Mouse (Mus musculus) ES-E14 (cell line): ENCODE data around the gene Ahsg.

Experiments
- HCFC1 ChIP-seq: IDR thresholded peaks from 2 replicates; pipeline ENCODE4 v1.6.1; 2012; ENCODE audit warnings: low read length, inconsistent platforms, borderline replicate concordance; ENCODE audit not compliant: insufficient read depth
- ZNF384 ChIP-seq: IDR thresholded peaks from 2 replicates; pipeline ENCODE4 v1.6.1; 2012; ENCODE audit warnings: low read depth, low read length, inconsistent platforms

- no peak for TF ChIP-seq ZNF384
- TF ChIP-seq HCFC1 = no peak
These were observed 48.1 kb downstream of the Ahsg start for GRCm38 (mm10) chr16:22939120-22939695.
